Mouse (Mus musculus): ENCODE results near the gene Myo3a. TPM values are rescaled to one million over a fixed set of nuclear protein-coding genes. Genes with fewer than 3 reads are reported as not detected.
A peak's percentile ranks its signal among the peaks of the same experiment; 100 is the strongest.
"Not testable (repeated sequence)": the region's sequence is repeated elsewhere in the genome, so short reads cannot be mapped to it uniquely, and the experiment has no call there.

The Myo3a gene
- not detected in 2 replicates for polyA plus RNA-seq (2016; fragmentation: Nextera tagmentation; extraction: Ambion mirVana)

DNA sequence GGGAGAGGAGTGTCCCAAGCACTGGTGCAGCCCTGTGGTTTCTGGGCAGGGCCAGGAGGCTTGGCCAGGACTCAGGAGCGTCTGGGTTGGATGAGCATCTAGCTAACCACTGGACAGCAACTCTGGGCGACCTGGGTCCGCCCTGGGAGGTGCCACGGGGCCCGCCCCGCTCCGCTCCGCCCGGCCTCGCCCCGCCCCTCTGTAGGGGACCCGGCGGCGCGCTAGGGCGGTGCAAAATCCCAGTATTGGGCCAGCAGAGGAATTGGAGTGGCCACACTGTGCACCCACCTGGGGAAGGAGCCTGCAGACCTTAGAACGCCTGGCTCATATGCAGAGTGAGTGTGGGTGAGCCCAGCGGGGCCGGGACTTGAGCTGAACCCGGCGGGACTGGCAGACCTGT, at the start of gene Myo3a:
TSS of gene Myo3a (plus strand) at position 196 of the 400 bp plus-strand sequence.
- WGBS, result 2% methylated on average over 21 of the region's 21 CpGs
- Histone ChIP-seq H3K9me3 (replicated peaks) (no peaks in the 10 kb centered on the region), H3K27ac (no peak within 1 kb of the TSS)

DNA sequence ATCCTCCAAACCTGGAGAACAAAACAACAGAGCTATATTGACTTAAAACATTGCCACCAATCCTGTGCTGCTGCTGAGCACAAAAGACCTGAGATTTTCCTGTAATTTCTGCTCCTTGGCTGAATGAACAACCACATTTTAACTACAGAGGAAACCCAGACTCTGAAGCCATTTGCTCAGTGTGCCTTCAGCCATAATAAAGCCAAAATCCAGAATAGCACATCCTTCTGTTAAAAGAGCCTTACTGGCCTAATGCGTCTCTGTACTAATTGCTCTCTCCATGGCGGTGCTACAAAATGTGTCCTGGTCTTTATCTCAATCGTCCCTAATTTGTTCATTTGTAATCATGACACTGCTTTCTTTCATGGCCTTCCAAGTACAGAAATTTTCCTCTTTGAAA, 23.2 kb downstream of the Myo3a start:
- no peaks in the 10 kb centered on the region for H3K27me3 ChIP-seq (ENCODE audit: low read depth, poor library complexity, severe bottlenecking)
- WGBS, result 58% methylated on average over 3 of the region's 3 CpGs
- DNase-seq (ENCODE audit: low spot score), result no peak
- H3K9me3 ChIP-seq (replicated peaks), result no peaks in the 10 kb centered on the region
- no peaks in the 10 kb centered on the region for H3K4me1 ChIP-seq
- no peaks in the 10 kb centered on the region for H3K36me3 ChIP-seq
- H3K4me3 ChIP-seq, result no peak overlapping the region
- no peak overlapping the region for H3K27ac ChIP-seq

More for the DNA sequence above, at the start of gene Myo3a:
- H3K27me3 ChIP-seq (ENCODE audit: low read depth, poor library complexity, severe bottlenecking), result peaks cover 13% of the 10 kb centered on the region
- peaks cover 7% of the 10 kb centered on the region; the same call in 1 of the 2 replicates for H3K4me1 ChIP-seq
- no peaks in the 10 kb centered on the region for H3K36me3 ChIP-seq
- peak within 1 kb of the TSS; percentile 47 for H3K4me3 ChIP-seq
- peak; percentile 33 for DNase-seq (ENCODE audit: low spot score)

DNA sequence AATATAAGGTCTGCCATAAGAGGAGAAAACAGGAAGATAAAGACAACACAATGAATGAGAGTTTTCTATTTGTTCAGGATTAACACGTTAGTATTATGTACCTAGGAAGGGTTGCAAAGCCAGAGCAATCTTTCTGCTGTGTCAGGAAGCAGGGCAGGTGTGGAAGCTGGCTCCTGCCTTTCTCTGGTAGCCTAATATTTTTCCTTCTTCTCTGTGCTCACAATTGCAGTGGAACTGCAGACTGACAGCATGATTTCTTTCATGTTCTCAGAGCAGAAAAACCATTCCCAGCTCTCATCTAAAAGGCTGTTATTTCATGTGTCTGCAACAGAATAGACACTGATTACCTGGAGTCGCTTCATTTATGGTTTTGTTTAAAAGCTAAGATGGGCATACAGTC, 23.7 kb downstream of the Myo3a start:
- no peaks in the 10 kb centered on the region for H3K9me3 ChIP-seq (replicated peaks)
- WGBS, result 81% methylated on average over 2 of the region's 2 CpGs
- no peak overlapping the region for H3K27ac ChIP-seq
- H3K36me3 ChIP-seq, result no peaks in the 10 kb centered on the region
- no peak overlapping the region for H3K4me3 ChIP-seq
- H3K27me3 ChIP-seq (ENCODE audit: low read depth, poor library complexity, severe bottlenecking), result no peaks in the 10 kb centered on the region
- no peak for DNase-seq (ENCODE audit: low spot score)
- no peaks in the 10 kb centered on the region for H3K4me1 ChIP-seq

DNA sequence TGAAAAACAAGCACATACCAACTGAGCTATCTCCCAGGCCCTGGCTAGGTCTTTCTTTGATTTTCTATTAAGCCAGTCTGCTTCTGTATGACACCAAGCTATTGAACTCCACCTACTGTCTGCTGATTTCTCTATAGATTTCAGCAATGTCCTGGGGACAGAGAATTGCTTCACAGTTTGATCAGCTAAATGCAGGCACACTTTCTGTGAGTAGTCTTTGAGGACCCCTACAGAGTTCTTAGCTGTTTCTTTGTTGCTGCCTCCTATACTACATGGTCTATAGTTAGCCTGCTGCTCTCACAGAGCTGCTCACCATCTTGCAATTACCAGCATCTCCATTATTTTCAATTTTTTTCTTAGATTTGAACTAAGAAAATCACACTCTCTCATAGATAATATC, 28.3 kb downstream of the Myo3a start:
- no peaks in the 10 kb centered on the region for H3K27me3 ChIP-seq (ENCODE audit: low read depth, poor library complexity, severe bottlenecking)
- H3K9me3 ChIP-seq (replicated peaks), result no peaks in the 10 kb centered on the region
- no peak overlapping the region for H3K27ac ChIP-seq
- DNase-seq (ENCODE audit: low spot score), result no peak
- H3K4me1 ChIP-seq, result no peaks in the 10 kb centered on the region
- no peak overlapping the region for H3K4me3 ChIP-seq
- no peaks in the 10 kb centered on the region for H3K36me3 ChIP-seq

DNA sequence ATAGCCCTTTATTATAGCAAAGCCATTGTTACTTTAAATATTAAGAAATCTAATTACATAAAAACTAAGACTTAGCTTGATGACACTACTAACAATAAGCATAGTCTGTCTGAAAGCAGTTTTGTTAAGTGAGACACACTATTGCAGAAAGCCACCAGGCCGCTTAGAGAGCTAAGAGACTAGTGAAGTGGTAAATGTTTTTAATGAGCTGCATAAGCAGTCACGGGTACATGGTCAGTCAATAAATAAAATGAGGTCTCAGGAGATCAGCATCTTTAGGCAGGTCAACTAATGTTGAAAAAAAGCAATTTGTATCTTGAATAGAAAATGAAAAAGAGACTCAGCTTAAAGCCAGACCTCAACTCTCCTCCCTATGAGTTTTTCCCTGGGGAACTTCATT, 44.3 kb downstream of the Myo3a start:
- Histone ChIP-seq H3K4me3 (no peak overlapping the region), H3K27ac (no peak overlapping the region), H3K27me3 (ENCODE audit: low read depth, poor library complexity, severe bottlenecking) (no peaks in the 10 kb centered on the region), H3K36me3 (no peaks in the 10 kb centered on the region), H3K4me1 (no peaks in the 10 kb centered on the region), H3K9me3 (replicated peaks) (no peaks in the 10 kb centered on the region)
- WGBS, result 82% methylated on average over 2 of the region's 2 CpGs
- DNase-seq (ENCODE audit: low spot score), result no peak

DNA sequence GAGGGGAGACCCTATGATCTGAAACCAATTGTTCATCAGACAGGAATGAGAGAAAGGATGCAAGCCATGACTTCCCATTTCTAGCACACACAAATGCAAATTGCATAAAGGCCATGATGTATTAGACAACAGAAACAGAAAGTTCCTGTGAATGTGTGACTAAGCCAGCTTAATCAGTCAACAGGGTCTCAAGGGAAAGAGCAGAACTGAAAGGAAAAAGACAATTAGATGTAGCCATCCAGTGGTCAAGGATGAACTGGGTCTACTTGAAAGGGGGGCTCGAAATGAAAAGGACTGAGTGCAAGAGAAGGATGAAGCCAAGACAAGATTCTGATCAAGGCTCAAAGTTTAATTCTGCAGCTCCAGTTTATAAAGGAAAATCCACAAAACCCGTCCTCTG, 58.1 kb downstream of the Myo3a start:
- Histone ChIP-seq H3K36me3 (no peaks in the 10 kb centered on the region), H3K4me1 (no peaks in the 10 kb centered on the region), H3K27me3 (ENCODE audit: low read depth, poor library complexity, severe bottlenecking) (no peaks in the 10 kb centered on the region), H3K9me3 (replicated peaks) (no peaks in the 10 kb centered on the region), H3K27ac (no peak overlapping the region), H3K4me3 (no peak overlapping the region)
- WGBS, result 77% methylated on average over 2 of the region's 2 CpGs
- DNase-seq (ENCODE audit: low spot score), result no peak

DNA sequence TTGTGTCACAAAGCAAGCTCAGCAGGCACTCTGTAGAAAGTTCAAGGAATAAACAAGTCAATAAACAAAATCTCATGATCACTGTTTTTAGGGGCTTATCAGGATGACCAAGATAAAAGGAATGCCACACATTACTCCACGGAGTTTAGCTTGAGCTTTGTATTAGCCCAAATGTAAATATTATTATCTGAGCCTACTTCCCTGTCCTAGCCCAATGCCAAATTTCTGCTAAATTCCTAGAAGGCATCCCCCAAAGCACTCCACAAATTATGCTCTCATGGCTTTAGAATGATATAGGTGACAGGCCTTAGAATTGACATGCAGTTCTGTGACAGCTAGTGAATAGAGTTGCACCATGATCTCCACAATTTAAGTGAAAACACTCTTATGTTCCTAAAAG, 58.5 kb downstream of the Myo3a start:
- Histone ChIP-seq H3K4me3 (no peak overlapping the region), H3K9me3 (replicated peaks) (no peaks in the 10 kb centered on the region), H3K36me3 (no peaks in the 10 kb centered on the region), H3K27me3 (ENCODE audit: low read depth, poor library complexity, severe bottlenecking) (no peaks in the 10 kb centered on the region), H3K4me1 (no peaks in the 10 kb centered on the region), H3K27ac (no peak overlapping the region)
- DNase-seq (ENCODE audit: low spot score), result no peak
- WGBS, result 61% methylated on average over 1 of the region's 1 CpGs

DNA sequence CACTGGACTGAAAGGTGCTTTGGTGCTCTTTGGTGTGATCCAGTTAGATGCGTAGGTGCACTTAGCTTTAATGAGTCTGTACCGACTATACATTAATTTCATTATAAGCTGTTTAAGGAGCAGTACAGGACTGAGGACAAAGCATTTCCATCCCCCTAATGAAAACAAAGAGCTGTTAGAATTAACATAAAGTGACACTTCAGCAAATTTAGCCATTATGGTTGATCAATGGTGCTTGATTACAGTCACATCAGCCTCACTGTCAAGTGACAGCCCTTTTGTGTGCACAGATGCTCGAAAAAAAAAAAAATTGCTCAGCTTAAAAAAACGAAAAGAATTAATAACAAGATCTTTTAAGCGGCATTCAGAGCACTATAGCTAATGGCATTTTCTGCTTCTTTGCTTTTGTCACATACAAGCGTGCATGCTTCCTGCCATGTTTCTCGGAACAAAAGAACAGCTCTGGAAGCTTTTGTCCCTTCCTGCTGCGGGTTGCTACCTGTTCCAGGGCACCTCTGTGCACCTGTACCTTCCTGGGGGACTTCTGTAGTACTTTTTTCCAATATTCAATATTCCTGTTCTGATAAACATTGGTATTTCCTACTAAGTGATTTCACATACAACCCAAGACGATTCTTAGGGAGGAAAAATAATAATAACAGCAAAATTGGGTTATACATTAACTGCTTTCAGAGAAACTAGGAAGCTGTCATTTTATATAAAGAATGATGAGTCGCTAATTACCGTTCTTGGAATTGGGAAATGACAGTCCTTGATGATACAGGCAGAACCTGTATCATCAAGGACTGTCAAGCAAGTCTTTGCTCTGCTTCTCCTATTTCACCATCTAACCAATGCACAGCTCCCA, 66.5 kb downstream of the Myo3a start:
- H3K9me3 ChIP-seq (replicated peaks), result no peaks in the 10 kb centered on the region
- no peak overlapping the region for H3K4me3 ChIP-seq
- H3K4me1 ChIP-seq, result no peaks in the 10 kb centered on the region
- DNase-seq (ENCODE audit: low spot score), result no peak
- H3K27ac ChIP-seq, result no peak overlapping the region
- H3K27me3 ChIP-seq (ENCODE audit: low read depth, poor library complexity, severe bottlenecking), result no peaks in the 10 kb centered on the region
- WGBS, result 75% methylated on average over 11 of the region's 11 CpGs
- no peaks in the 10 kb centered on the region for H3K36me3 ChIP-seq

DNA sequence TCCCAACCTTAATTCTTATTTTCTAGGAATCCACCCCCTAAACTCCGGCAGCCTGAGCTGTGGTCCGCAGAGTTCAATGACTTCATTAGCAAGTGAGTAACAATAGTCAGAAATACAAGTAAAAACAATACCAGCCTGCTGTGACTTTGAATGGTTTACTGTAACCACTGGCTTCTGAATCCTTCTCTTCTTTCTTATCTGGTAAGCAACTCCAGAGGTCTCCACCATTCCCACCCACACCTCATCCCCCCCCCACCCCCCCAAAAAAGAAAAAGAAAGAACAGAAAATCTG, 67.1 kb downstream of the Myo3a start:
- Histone ChIP-seq H3K27ac (no peak overlapping the region), H3K36me3 (no peaks in the 10 kb centered on the region), H3K4me3 (no peak overlapping the region), H3K4me1 (no peaks in the 10 kb centered on the region), H3K27me3 (ENCODE audit: low read depth, poor library complexity, severe bottlenecking) (no peaks in the 10 kb centered on the region), H3K9me3 (replicated peaks) (no peaks in the 10 kb centered on the region)
- WGBS, result 39% methylated on average over 2 of the region's 2 CpGs
- DNase-seq (ENCODE audit: low spot score), result no peak

DNA sequence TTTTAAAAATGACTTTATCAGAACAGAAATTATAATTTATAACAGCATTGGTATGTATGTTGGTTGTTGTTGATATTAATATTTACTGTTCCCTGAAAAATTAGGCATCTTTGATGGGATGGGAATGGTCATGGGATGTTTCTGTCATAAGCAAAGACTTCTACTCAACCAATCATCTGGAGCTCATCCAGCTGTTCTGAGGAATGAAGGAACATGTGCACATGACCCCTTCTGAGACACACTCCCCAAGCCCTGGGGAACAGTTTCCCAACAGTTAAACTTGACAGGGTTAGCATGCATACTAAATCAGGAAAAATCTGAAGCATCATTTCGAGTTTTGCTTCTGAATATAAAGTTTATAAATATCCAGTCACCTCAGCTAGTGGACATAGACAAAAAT, 70.6 kb downstream of the Myo3a start:
- no peak for DNase-seq (ENCODE audit: low spot score)
- H3K27ac ChIP-seq, result no peak overlapping the region
- 70% methylated on average over 1 of the region's 1 CpGs for WGBS
- H3K36me3 ChIP-seq, result no peaks in the 10 kb centered on the region
- no peaks in the 10 kb centered on the region for H3K27me3 ChIP-seq (ENCODE audit: low read depth, poor library complexity, severe bottlenecking)
- no peaks in the 10 kb centered on the region for H3K4me1 ChIP-seq
- H3K9me3 ChIP-seq (replicated peaks), result no peaks in the 10 kb centered on the region
- no peak overlapping the region for H3K4me3 ChIP-seq

DNA sequence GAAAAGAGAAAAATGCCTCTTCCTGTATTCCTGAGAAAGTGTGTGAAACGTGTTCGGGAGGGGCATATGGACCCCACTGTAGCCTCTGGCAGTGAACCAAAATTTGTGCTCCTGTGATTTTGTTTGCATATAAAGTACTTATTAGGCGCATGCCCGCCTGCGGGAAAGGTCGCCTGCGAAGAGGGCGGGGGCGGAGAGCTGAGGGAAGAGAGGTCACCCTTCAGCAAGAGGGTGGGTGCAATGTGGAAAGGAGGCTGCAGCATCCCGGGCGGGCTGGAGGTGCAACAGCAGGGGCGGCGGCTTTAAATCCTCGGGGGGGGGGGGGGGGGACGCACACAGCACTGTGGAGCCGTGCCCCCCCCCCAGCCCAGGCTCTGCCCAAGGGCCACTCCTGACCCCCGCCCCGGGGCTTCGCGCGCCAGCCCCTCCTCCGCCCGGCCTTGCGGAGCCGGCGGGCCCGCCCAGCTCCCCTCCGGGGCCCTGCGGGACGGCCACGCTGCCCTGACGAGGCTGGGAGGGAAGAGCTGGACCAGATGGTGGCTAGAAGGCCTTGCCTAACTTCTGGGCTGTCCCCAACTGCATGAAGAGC, 111.1 kb downstream of the Myo3a start:
- Histone ChIP-seq H3K27me3 (ENCODE audit: low read depth, poor library complexity, severe bottlenecking) (no peaks in the 10 kb centered on the region), H3K4me3 (peak overlapping the region; percentile 54), H3K27ac (peak overlapping the region; percentile 68), H3K4me1 (peaks cover 6% of the 10 kb centered on the region; the same call in 1 of the 2 replicates), H3K36me3 (no peaks in the 10 kb centered on the region), H3K9me3 (replicated peaks) (no peaks in the 10 kb centered on the region)
- WGBS, result 11% methylated on average over 29 of the region's 32 CpGs
- DNase-seq (ENCODE audit: low spot score), result peak; percentile 57

DNA sequence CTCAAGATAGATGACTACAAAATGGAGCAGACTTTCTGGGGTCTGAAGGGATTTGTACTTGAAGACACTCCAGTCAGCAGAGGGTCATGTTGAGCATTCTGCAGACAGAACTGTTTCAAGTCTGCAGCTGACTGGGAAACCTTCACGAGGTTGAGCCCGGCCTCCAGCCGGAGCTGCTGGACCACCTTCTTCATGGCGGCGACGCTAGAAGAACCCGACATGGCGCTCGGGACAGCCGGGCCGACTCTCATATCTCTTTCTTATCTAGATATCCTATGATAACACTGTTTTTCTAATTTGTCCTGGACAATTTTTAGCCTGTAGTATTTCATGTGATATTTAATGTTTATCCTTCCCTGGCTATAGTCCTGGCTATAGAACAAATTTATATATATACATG, 183.2 kb downstream of the Myo3a start:
- H3K27me3 ChIP-seq (ENCODE audit: low read depth, poor library complexity, severe bottlenecking); DNase-seq (ENCODE audit: low spot score); H3K36me3 ChIP-seq; H3K27ac ChIP-seq; H3K4me3 ChIP-seq; H3K4me1 ChIP-seq; H3K9me3 ChIP-seq (replicated peaks): not testable (repeated sequence)
- WGBS, result 93% methylated on average over 11 of the region's 11 CpGs

DNA sequence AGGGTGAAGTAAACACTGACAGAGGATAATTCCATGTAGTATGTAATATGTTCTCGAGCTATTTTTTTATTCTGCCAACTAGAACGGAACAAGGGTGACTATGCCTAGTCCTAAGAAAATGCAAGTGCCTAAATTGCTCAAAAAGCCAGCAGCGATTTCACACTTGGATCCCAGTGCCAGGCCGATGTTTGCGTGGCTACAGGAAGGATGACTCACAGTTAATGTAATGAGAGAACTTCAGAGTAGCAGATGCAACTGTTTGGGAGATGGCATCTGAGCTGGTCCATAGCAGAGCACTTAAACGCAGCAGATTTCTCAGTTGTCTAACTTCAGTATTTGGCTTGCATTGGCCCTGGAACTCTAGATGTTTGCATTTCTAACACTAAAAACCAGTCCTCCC, 321.1 kb downstream of the Myo3a start:
- H3K36me3 ChIP-seq, result no peaks in the 10 kb centered on the region
- no peak overlapping the region for H3K27ac ChIP-seq
- WGBS, result 89% methylated on average over 6 of the region's 6 CpGs
- no peaks in the 10 kb centered on the region for H3K9me3 ChIP-seq (replicated peaks)
- no peak overlapping the region for H3K4me3 ChIP-seq
- no peak for DNase-seq (ENCODE audit: low spot score)
- no peaks in the 10 kb centered on the region for H3K4me1 ChIP-seq
- H3K27me3 ChIP-seq (ENCODE audit: low read depth, poor library complexity, severe bottlenecking), result no peaks in the 10 kb centered on the region
